Mouse (Mus musculus) liver, embryonic 14.5 days (tissue): ENCODE results near the gene Terf2. TPM values are rescaled to one million over a fixed set of nuclear protein-coding genes. Genes with fewer than 3 reads are reported as not detected.

Source experiments
- ATAC-seq: fragments of 200-750 bp; cut with Nextera tagmentation; 2 replicates; pipeline ENCODE4 v1.8.0; 2017; ENCODE audit warnings: moderate number of reproducible peaks, mild to moderate bottlenecking, moderate library complexity; ENCODE audit not compliant: insufficient read depth
- DNase-seq, 3 experiments: peaks; one replicate each; pipeline ENCODE4 v3.0.0-alpha.2; 2012 to 2013; ENCODE audit warnings: low read depth in 3 of 3, low spot score in 3 of 3
- H3K27ac ChIP-seq: fragments of 300-500 bp; sonication (generic); 2 replicates; pipeline ENCODE4 v1.5.1; 2014; ENCODE audit warnings: moderate library complexity, mild to moderate bottlenecking, control low read depth, inconsistent platforms
- H3K27me3 ChIP-seq: fragments of 300-500 bp; sonication (generic); 2 replicates; pipeline ENCODE4 v1.6.1; 2014; ENCODE audit warnings: mild to moderate bottlenecking, low read length, moderate library complexity; ENCODE audit not compliant: control insufficient read depth, insufficient read depth
- H3K36me3 ChIP-seq: fragments of 300-500 bp; sonication (generic); replicated peaks from 2 replicates; pipeline ENCODE4 v1.6.1; 2014; ENCODE audit warnings: low read depth; ENCODE audit not compliant: control insufficient read depth, insufficient read depth
- H3K4me1 ChIP-seq, 2 experiments: fragments of 200-500 bp in 1 of 2; fragments of 300-500 bp in 1 of 2; sonication (generic) in 1 of 2; replicated peaks; 2 replicates each; pipeline ENCODE4 v1.6.1; 2012 to 2014; ENCODE audit warnings: antibody characterized with exemption in 1 of 2, inconsistent platforms in 1 of 2, low read length in 1 of 2; ENCODE audit not compliant: control insufficient read depth in 2 of 2, insufficient read depth in 2 of 2
- H3K4me2 ChIP-seq: fragments of 300-500 bp; sonication (generic); 2 replicates; pipeline ENCODE4 v1.6.1; 2014; ENCODE audit warnings: low read depth, mild to moderate bottlenecking, control low read depth, moderate library complexity
- H3K4me3 ChIP-seq, 2 experiments: fragments of 200-500 bp in 1 of 2; fragments of 300-500 bp in 1 of 2; sonication (generic) in 1 of 2; 2 replicates each; pipeline ENCODE4 v1.5.1; 2012 to 2014; ENCODE audit warnings: low read depth in 2 of 2, low read length in 2 of 2, mild to moderate bottlenecking in 2 of 2, control low read depth in 1 of 2, inconsistent platforms in 1 of 2, moderate library complexity in 1 of 2; ENCODE audit not compliant: insufficient read depth in 1 of 2
- H3K9ac ChIP-seq: fragments of 300-500 bp; sonication (generic); replicated peaks from 2 replicates; pipeline ENCODE4 v1.6.1; 2014; ENCODE audit warnings: mild to moderate bottlenecking, control low read depth, moderate library complexity
- H3K9me3 ChIP-seq: fragments of 300-500 bp; sonication (generic); 2 replicates; pipeline ENCODE4 v1.6.1; 2016; ENCODE audit warnings: low read length, mixed read lengths; ENCODE audit not compliant: control insufficient read depth
- CTCF ChIP-seq: IDR thresholded peaks from 2 replicates; pipeline ENCODE4 v1.5.1; 2016; ENCODE audit warnings: antibody characterized with exemption, low read depth, control low read depth
- EP300 ChIP-seq: IDR thresholded peaks from 2 replicates; pipeline ENCODE4 v1.6.1; 2016; ENCODE audit warnings: antibody characterized with exemption, low read depth
- WGBS: fragments of 180-500 bp; shearing (Covaris S2); extraction: QIAGEN DNeasy Blood & Tissue Kit; methylation state at CpG from one replicate; pipeline ENCODE4 v1.1.7; 2014; ENCODE audit not compliant: insufficient replicate concordance; 5-methylcytosine and 5-hydroxymethylcytosine counted together
- polyA plus RNA-seq, 2 experiments: library from polyadenylated mRNA; depleted of rRNA in 1 of 2; stranded (reverse) in 1 of 2; unstranded in 1 of 2; fragments of >200 nt; fragmentation: Nextera tagmentation in 1 of 2; extraction: Ambion mirVana in 1 of 2; gene quantifications; 2 replicates each; pipeline versions ENCODE4 v1.2.1 to v1.2.3; 2012 to 2014

The Terf2 gene
- polyA plus RNA-seq, 2 experiments: 5.3 to 9.3 TPM

GRCm38 (mm10) chr8:107129171-107130025 lies 33.1 kb upstream of the Terf2 start:
- Histone ChIP-seq H3K27ac (no peak overlapping the region), H3K4me1 (no peaks in the 10 kb centered on the region; a peak in 1 of 4 replicates), H3K9me3 (no peaks in the 10 kb centered on the region), H3K4me3 (no peak overlapping the region), H3K9ac (no peak overlapping the region), H3K36me3 (no peaks in the 10 kb centered on the region), H3K4me2 (no peak overlapping the region), H3K27me3 (no peaks in the 10 kb centered on the region)
- TF ChIP-seq CTCF: no peak
- no peak for TF ChIP-seq EP300
- ATAC-seq (no peak; the same call in 1 of the 2 replicates), DNase-seq (no peak)
- WGBS: 66% methylated on average over 8 of the region's 8 CpGs

- no peak overlapping the region for H3K27ac ChIP-seq
- 56% methylated on average over 8 of the region's 8 CpGs for WGBS
- no peaks in the 10 kb centered on the region for H3K9me3 ChIP-seq
- H3K4me2 ChIP-seq: no peak overlapping the region
- no peak overlapping the region for H3K4me3 ChIP-seq
- H3K4me1 ChIP-seq: no peaks in the 10 kb centered on the region; a peak in 1 of 4 replicates
- no peak for ATAC-seq
- no peak for DNase-seq
- TF ChIP-seq EP300: no peak
- TF ChIP-seq CTCF: no peak
- no peaks in the 10 kb centered on the region for H3K27me3 ChIP-seq
- H3K36me3 ChIP-seq: no peaks in the 10 kb centered on the region
- H3K9ac ChIP-seq: no peak overlapping the region
These were observed 28.0 kb upstream of the Terf2 start for GRCm38 (mm10) chr8:107124343-107124742.

GRCm38 (mm10) chr8:107123063-107123614 lies 26.8 kb upstream of the Terf2 start:
- Histone ChIP-seq H3K27me3 (no peaks in the 10 kb centered on the region), H3K4me3 (no peak overlapping the region), H3K9ac (no peak overlapping the region), H3K27ac (no peak overlapping the region), H3K4me1 (0 out of 4 replicates have a peak, but pooled peaks cover 0 to 2% of the 10 kb centered on the region in 2 experiments), H3K4me2 (no peak overlapping the region), H3K9me3 (no peaks in the 10 kb centered on the region), H3K36me3 (no peaks in the 10 kb centered on the region)
- DNase-seq (no peak), ATAC-seq (no peak)
- no peak for TF ChIP-seq CTCF
- no peak for TF ChIP-seq EP300
- WGBS: 51% methylated on average over 9 of the region's 9 CpGs

GRCm38 (mm10) chr8:107121681-107122291 lies 25.4 kb upstream of the Terf2 start:
- TF ChIP-seq EP300: no peak
- no peak for TF ChIP-seq CTCF
- Histone ChIP-seq H3K9me3 (no peaks in the 10 kb centered on the region), H3K9ac (no peak overlapping the region), H3K4me1 (0 out of 4 replicates have a peak, but pooled peaks cover 0 to 2% of the 10 kb centered on the region in 2 experiments), H3K36me3 (no peaks in the 10 kb centered on the region), H3K27me3 (no peaks in the 10 kb centered on the region), H3K4me2 (no peak overlapping the region), H3K4me3 (no peak overlapping the region), H3K27ac (no peak overlapping the region)
- ATAC-seq: no peak
- WGBS: 60% methylated on average over 7 of the region's 7 CpGs
- no peak for DNase-seq

- DNase-seq (no peak), ATAC-seq (no peak)
- H3K4me1 ChIP-seq: peaks cover 0 to 2% of the 10 kb centered on the region in 2 experiments; a peak in 2 of 4 replicates
- TF ChIP-seq EP300: no peak
- peak; percentile 63 for TF ChIP-seq CTCF
- H3K9me3 ChIP-seq: no peaks in the 10 kb centered on the region
- H3K27ac ChIP-seq: no peak overlapping the region
- H3K36me3 ChIP-seq: no peaks in the 10 kb centered on the region
- H3K27me3 ChIP-seq: no peaks in the 10 kb centered on the region
- no peak overlapping the region for H3K9ac ChIP-seq
- H3K4me2 ChIP-seq: no peak overlapping the region
- H3K4me3 ChIP-seq: no peak overlapping the region
These were observed 24.5 kb upstream of the Terf2 start for GRCm38 (mm10) chr8:107120806-107121205.
